Mouse (Mus musculus) heart, adult 2 months (tissue): ENCODE data around the gene Plb1.

Source experiments
- CTCF ChIP-seq: fragments of 200-600 bp; IDR thresholded peaks from 2 replicates; pipeline ENCODE4 v1.8.1; 2022; ENCODE audit warnings: antibody characterized with exemption, mild to moderate bottlenecking, moderate library complexity
- POLR2A ChIP-seq: fragments of 200-500 bp; IDR thresholded peaks from 2 replicates; pipeline ENCODE4 v1.6.1; 2011; ENCODE audit warnings: mild to moderate bottlenecking, low read depth, low read length, control low read depth; ENCODE audit not compliant: insufficient read depth

GRCm38 (mm10) chr5:32182885-32183629, 49.5 kb upstream of the Plb1 start:
- no peak for TF ChIP-seq CTCF
- TF ChIP-seq POLR2A: no peak
